In the genomic region with DNA sequence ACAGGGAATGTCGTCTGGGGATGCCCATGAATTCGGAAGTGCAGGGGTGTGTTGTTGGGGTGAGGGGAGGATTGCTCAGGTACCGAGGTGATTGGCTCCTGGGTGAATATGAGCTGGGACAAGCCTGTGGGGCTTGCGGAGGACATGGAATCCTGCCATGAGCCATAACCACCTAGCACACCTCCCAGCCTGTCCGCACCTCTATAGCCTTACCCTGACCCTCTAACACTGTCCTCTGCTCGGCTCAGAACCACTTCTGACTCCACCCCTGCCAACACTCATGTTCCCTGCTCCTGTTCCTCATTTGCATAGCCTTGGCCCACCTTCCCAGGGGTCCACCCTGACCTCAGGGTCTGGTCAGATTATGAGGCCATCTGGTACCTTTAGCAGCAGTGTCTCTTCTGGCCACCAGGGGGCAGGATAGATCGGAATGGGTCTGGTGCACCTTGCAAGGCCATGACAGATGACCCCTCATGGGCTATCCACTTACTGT, we compare ENCODE assay signal across 8 mouse cellular contexts. TPM values are rescaled to one million over a fixed set of nuclear protein-coding genes. Genes with fewer than 3 reads are reported as not detected.
A peak's percentile ranks its signal among the peaks of the same experiment; 100 is the strongest.
DNase-seq lines count a peak whose midpoint lies in the region; ATAC-seq and TF ChIP-seq lines count a peak whose summit lies in the region.

No protein-coding gene starts in this region.

- intact Hi-C loops in left cerebral cortex, adult 2 months (cut with DNase I), result loop anchor here (1.0 to 5.0 kb wide), 2 partner anchors 39 to 154 kb away; no protein-coding TSS in a partner anchor
- intact Hi-C loops in left cerebral cortex, postnatal 4 days (cut with DNase I), result no loop called here

- H3K4me1 ChIP-seq in olfactory bulb, adult 2 months (ENCODE audit: control insufficient read depth, insufficient read depth, low read length), result peaks cover 68% of the 10 kb centered on the region
- peaks cover 18% of the 10 kb centered on the region for H3K4me1 ChIP-seq in intestine, embryonic 15.5 days (replicated peaks)

- H3K9me3 ChIP-seq in intestine, embryonic 15.5 days, result no peaks in the 10 kb centered on the region

- no peak overlapping the region for H3K27ac ChIP-seq in left cerebral cortex, adult 2 months
- H3K27ac ChIP-seq in olfactory bulb, adult 2 months (ENCODE audit: insufficient read depth, low read depth, low read length), result no peak overlapping the region
- no peak overlapping the region for H3K27ac ChIP-seq in intestine, embryonic 15.5 days

- 52% methylated on average over 7 of the region's 7 CpGs for WGBS in olfactory bulb, adult 2 months
- WGBS in intestine, embryonic 15.5 days, result 42% methylated on average over 7 of the region's 7 CpGs

- H3K9ac ChIP-seq in intestine, embryonic 15.5 days, result no peak overlapping the region

- peak; percentile 89 for TF ChIP-seq CTCF in left cerebral cortex, adult 2 months (IDR thresholded peaks at IDR 0.05)
- TF ChIP-seq CTCF in olfactory bulb, adult 2 months (IDR thresholded peaks at IDR 0.05; ENCODE audit: insufficient read depth, low read depth, low read length), result peak; percentile 66; the same call in 1 of the 2 replicates

- no peaks in the 10 kb centered on the region for H3K36me3 ChIP-seq in intestine, embryonic 15.5 days

- no peak for TF ChIP-seq POLR2A in olfactory bulb, adult 2 months (IDR thresholded peaks at IDR 0.05; ENCODE audit: insufficient read depth, low read depth, low read length)

- H3K4me2 ChIP-seq in intestine, embryonic 15.5 days (replicated peaks), result no peak overlapping the region

- peaks cover 35% of the 10 kb centered on the region for H3K27me3 ChIP-seq in intestine, embryonic 15.5 days (replicated peaks)

- no peak for DNase-seq in left cerebral cortex, adult 2 months (ENCODE audit: extremely low spot score in 1 of 2, low spot score in 2 of 2)
- DNase-seq in left cerebral cortex, postnatal 4 days, result no peak
- DNase-seq in T-cell, adult 2 months (ENCODE audit: low spot score), result peak; percentile 15
- DNase-seq in kidney, postnatal 25 days, result peak; percentile 67 to 90
- DNase-seq in layer of hippocampus, postnatal 10 days (ENCODE audit: low spot score in 2 of 2), result no peak

- no peak overlapping the region for H3K4me3 ChIP-seq in left cerebral cortex, adult 2 months
- H3K4me3 ChIP-seq in olfactory bulb, adult 2 months (ENCODE audit: insufficient read depth, low read depth, low read length), result no peak overlapping the region
- H3K4me3 ChIP-seq in intestine, embryonic 15.5 days (replicated peaks), result no peak overlapping the region

- ATAC-seq in common myeloid progenitor, adult 5-6 weeks (replicated peaks; ENCODE audit: low read depth, poor library complexity, severe bottlenecking), result peak; percentile 63
- no peak for ATAC-seq in intestine, embryonic 15.5 days

RNA-seq across cellular contexts. Expression of gene Rap1gap, which starts 18.5 kb away (rescaled TPM):
- 100 to 1,000 TPM; 267 to 315 TPM for total RNA-seq in left cerebral cortex, adult 2 months (2021)
- 100 to 1,000 TPM; 147 to 164 TPM for total RNA-seq in left cerebral cortex, postnatal 4 days (2021)
- 0.09 and 1.4 TPM in 2 replicates for total RNA-seq in common myeloid progenitor, adult 5-6 weeks (2017)
- polyA plus RNA-seq in olfactory bulb, adult 2 months (2012; ENCODE audit: insufficient read depth, insufficient read length, low replicate concordance, missing spikeins), result not detected in 2 replicates
- polyA plus RNA-seq in intestine, embryonic 15.5 days (2015; fragmentation: Nextera tagmentation; extraction: Ambion mirVana), result 22.7 and 47.2 TPM in 2 replicates
- total RNA-seq in layer of hippocampus, postnatal 10 days (2021), result 100 to 1,000 TPM; 206 to 220 TPM

Comparison
In these comparisons a context has a peak if more than half of its experiments do, and no peak if none do; other contexts are left out.
1. DNase-seq: peak in T-cell, adult 2 months (single experiment) and kidney, postnatal 25 days (2 of 2); none in left cerebral cortex, adult 2 months (0 of 2), left cerebral cortex, postnatal 4 days (single experiment) and layer of hippocampus, postnatal 10 days (0 of 2).
2. RNA of gene Rap1gap, which starts 18.5 kb away (total RNA-seq): 267 to 315 TPM in left cerebral cortex, adult 2 months, 206 to 220 TPM in layer of hippocampus, postnatal 10 days and 147 to 164 TPM in left cerebral cortex, postnatal 4 days; 0.09 to 1.4 TPM in common myeloid progenitor, adult 5-6 weeks; every median in the first group is over 10 times any median in the second.